Mouse (Mus musculus): ENCODE data around the gene Marcksl1. TPM values are rescaled to one million over a fixed set of nuclear protein-coding genes. Genes with fewer than 3 reads are reported as not detected.

The Marcksl1 gene
- total and polyA plus RNA-seq, 2 experiments from 2014 or later: 135 to 183 TPM

- WGBS: 58% methylated on average over 6 of the region's 6 CpGs
- no peak for ATAC-seq (ENCODE audit: insufficient read depth, low read depth)
- H3K27ac ChIP-seq (ENCODE audit: low read depth): no peak overlapping the region; the same call in 1 of the 2 replicates
- DNase-seq (ENCODE audit: low spot score): no peak
- no peak overlapping the region for H3K4me2 ChIP-seq (ENCODE audit: low read depth, low read length)
- H3K9me3 ChIP-seq (replicated peaks; ENCODE audit: control insufficient read depth, low read length): no peaks in the 10 kb centered on the region
- peaks cover 16% of the 10 kb centered on the region for H3K4me1 ChIP-seq (ENCODE audit: control insufficient read depth, insufficient read depth)
- H3K27me3 ChIP-seq (ENCODE audit: control insufficient read depth, insufficient read depth, low read length): no peaks in the 10 kb centered on the region
- H3K36me3 ChIP-seq (replicated peaks; ENCODE audit: control insufficient read depth, insufficient read depth, low read length): peaks cover 1% of the 10 kb centered on the region
- TF ChIP-seq CTCF (IDR thresholded peaks at IDR 0.05; ENCODE audit: low read depth) (no peak), EP300 (IDR thresholded peaks at IDR 0.05; ENCODE audit: low read depth) (no peak)
- H3K4me3 ChIP-seq (ENCODE audit: low read depth, low read length): no peak overlapping the region
- no peak overlapping the region for H3K9ac ChIP-seq (replicated peaks; ENCODE audit: low read depth, low read length)
Measured at GRCm38 (mm10) chr4:129511413-129512096, 1.8 kb upstream of the Marcksl1 start.

GRCm38 (mm10) chr4:129513891-129514290 is 510 bp downstream of the Marcksl1 start:
- H3K4me1 ChIP-seq (ENCODE audit: control insufficient read depth, insufficient read depth): peaks cover 2% of the 10 kb centered on the region
- H3K27ac ChIP-seq (ENCODE audit: low read depth): peak overlapping the region; percentile 90

GRCm38 (mm10) chr4:129514300-129514898 is 1.0 kb downstream of the Marcksl1 start:
- under 1% methylated on average over 29 of the region's 35 CpGs for WGBS
- no peak for DNase-seq (ENCODE audit: low spot score)

More at GRCm38 (mm10) chr4:129513891-129514290, 510 bp downstream of the Marcksl1 start:
- peaks cover 24% of the 10 kb centered on the region for H3K36me3 ChIP-seq (replicated peaks; ENCODE audit: control insufficient read depth, insufficient read depth, low read length)
- TF ChIP-seq CTCF (IDR thresholded peaks at IDR 0.05; ENCODE audit: low read depth): no peak
- no peak for TF ChIP-seq EP300 (IDR thresholded peaks at IDR 0.05; ENCODE audit: low read depth)
- H3K27me3 ChIP-seq (ENCODE audit: control insufficient read depth, insufficient read depth, low read length): no peaks in the 10 kb centered on the region
- H3K9ac ChIP-seq (replicated peaks; ENCODE audit: low read depth, low read length): peak overlapping the region; percentile 97
- no peaks in the 10 kb centered on the region for H3K9me3 ChIP-seq (replicated peaks; ENCODE audit: control insufficient read depth, low read length)
- no peak for DNase-seq (ENCODE audit: low spot score)
- peak overlapping the region; percentile 94 for H3K4me3 ChIP-seq (ENCODE audit: low read depth, low read length)
- H3K4me2 ChIP-seq (ENCODE audit: low read depth, low read length): peak overlapping the region; percentile 85
- peak; percentile 42 for ATAC-seq (ENCODE audit: insufficient read depth, low read depth)
- WGBS: under 1% methylated on average over 44 of the region's 57 CpGs

GRCm38 (mm10) chr4:129516925-129517324 is 3.5 kb downstream of the Marcksl1 start:
- H3K9ac ChIP-seq (replicated peaks; ENCODE audit: low read depth, low read length): no peak overlapping the region
- no peaks in the 10 kb centered on the region for H3K9me3 ChIP-seq (replicated peaks; ENCODE audit: control insufficient read depth, low read length)
- 57% methylated on average over 2 of the region's 2 CpGs for WGBS
- no peak overlapping the region for H3K27ac ChIP-seq (ENCODE audit: low read depth)
- H3K27me3 ChIP-seq (ENCODE audit: control insufficient read depth, insufficient read depth, low read length): no peaks in the 10 kb centered on the region
- peaks cover 50% of the 10 kb centered on the region for H3K36me3 ChIP-seq (replicated peaks; ENCODE audit: control insufficient read depth, insufficient read depth, low read length)
- H3K4me1 ChIP-seq (ENCODE audit: control insufficient read depth, insufficient read depth): no peaks in the 10 kb centered on the region
- ATAC-seq (ENCODE audit: insufficient read depth, low read depth): no peak
- H3K4me2 ChIP-seq (ENCODE audit: low read depth, low read length): no peak overlapping the region
- H3K4me3 ChIP-seq (ENCODE audit: low read depth, low read length): no peak overlapping the region
- no peak for TF ChIP-seq EP300 (IDR thresholded peaks at IDR 0.05; ENCODE audit: low read depth)
- TF ChIP-seq CTCF (IDR thresholded peaks at IDR 0.05; ENCODE audit: low read depth): no peak
- no peak for DNase-seq (ENCODE audit: low spot score)

More at GRCm38 (mm10) chr4:129514300-129514898, 1.0 kb downstream of the Marcksl1 start:
- Histone ChIP-seq H3K9me3 (replicated peaks; ENCODE audit: control insufficient read depth, low read length) (no peaks in the 10 kb centered on the region), H3K27me3 (ENCODE audit: control insufficient read depth, insufficient read depth, low read length) (no peaks in the 10 kb centered on the region), H3K4me1 (ENCODE audit: control insufficient read depth, insufficient read depth) (no peaks in the 10 kb centered on the region; the same call in none of the 2 replicates), H3K36me3 (replicated peaks; ENCODE audit: control insufficient read depth, insufficient read depth, low read length) (peaks cover 26% of the 10 kb centered on the region), H3K4me2 (ENCODE audit: low read depth, low read length) (peak overlapping the region; percentile 85), H3K9ac (replicated peaks; ENCODE audit: low read depth, low read length) (peak overlapping the region; percentile 97), H3K4me3 (ENCODE audit: low read depth, low read length) (peak overlapping the region; percentile 94), H3K27ac (ENCODE audit: low read depth) (peak overlapping the region; percentile 90)
- no peak for TF ChIP-seq EP300 (IDR thresholded peaks at IDR 0.05; ENCODE audit: low read depth)
- TF ChIP-seq CTCF (IDR thresholded peaks at IDR 0.05; ENCODE audit: low read depth): peak; percentile 78
- ATAC-seq (ENCODE audit: insufficient read depth, low read depth): peak; percentile 74

- Histone ChIP-seq H3K27me3 (ENCODE audit: control insufficient read depth, insufficient read depth, low read length) (no peaks in the 10 kb centered on the region), H3K9me3 (replicated peaks; ENCODE audit: control insufficient read depth, low read length) (no peaks in the 10 kb centered on the region), H3K36me3 (replicated peaks; ENCODE audit: control insufficient read depth, insufficient read depth, low read length) (peaks cover 66% of the 10 kb centered on the region), H3K4me3 (ENCODE audit: low read depth, low read length) (no peak overlapping the region), H3K4me2 (ENCODE audit: low read depth, low read length) (no peak overlapping the region), H3K27ac (ENCODE audit: low read depth) (no peak overlapping the region), H3K4me1 (ENCODE audit: control insufficient read depth, insufficient read depth) (no peaks in the 10 kb centered on the region), H3K9ac (replicated peaks; ENCODE audit: low read depth, low read length) (no peak overlapping the region)
- TF ChIP-seq CTCF (IDR thresholded peaks at IDR 0.05; ENCODE audit: low read depth) (no peak), EP300 (IDR thresholded peaks at IDR 0.05; ENCODE audit: low read depth) (no peak)
- ATAC-seq (ENCODE audit: insufficient read depth, low read depth): no peak
- 81% methylated on average over 8 of the region's 8 CpGs for WGBS
- DNase-seq (ENCODE audit: low spot score): no peak
Measured at GRCm38 (mm10) chr4:129518519-129518918, 5.1 kb downstream of the Marcksl1 start.

Measured in heart, postnatal 0 days (tissue).